Mouse (Mus musculus) brain, embryonic 14.5 days (tissue): ENCODE results near the gene Dnajb2. TPM values are rescaled to one million over a fixed set of nuclear protein-coding genes. Genes with fewer than 3 reads are reported as not detected.
A peak's percentile ranks its signal among the peaks of the same experiment; 100 is the strongest.

ENCODE experiments used
- DNase-seq: peaks from one replicate; pipeline ENCODE4 v3.0.0-alpha.2; 2011; ENCODE audit warnings: low read depth
- CTCF ChIP-seq: fragments of 200-500 bp; IDR thresholded peaks from 2 replicates; pipeline ENCODE4 v1.5.1; 2012; ENCODE audit warnings: inconsistent platforms, mild to moderate bottlenecking, moderate library complexity, borderline replicate concordance; ENCODE audit not compliant: insufficient read depth, insufficient read length; ENCODE audit errors: extremely low read depth
- POLR2A ChIP-seq: fragments of 200-500 bp; IDR thresholded peaks from 2 replicates; pipeline ENCODE4 v1.6.1; 2012; ENCODE audit warnings: mild to moderate bottlenecking, inconsistent platforms, borderline replicate concordance; ENCODE audit not compliant: poor library complexity, insufficient read depth, insufficient read length, severe bottlenecking; ENCODE audit errors: extremely low read depth
- polyA plus RNA-seq: library from polyadenylated mRNA; depleted of rRNA; stranded (reverse); fragments of >200 nt; gene quantifications from 2 replicates; pipeline ENCODE4 v1.2.3, GENCODE M21; 2012

The Dnajb2 gene
- polyA plus RNA-seq, 1 experiment = 53.3 TPM

- no peak for DNase-seq
- TF ChIP-seq CTCF = no peak
- TF ChIP-seq POLR2A = no peak
Observed at GRCm38 (mm10) chr1:75211141-75211708, 25.0 kb upstream of the Dnajb2 start.

GRCm38 (mm10) chr1:75212542-75212941 lies 23.7 kb upstream of the Dnajb2 start:
- DNase-seq = no peak
- TF ChIP-seq CTCF (no peak), POLR2A (no peak)

GRCm38 (mm10) chr1:75213096-75213495 lies 23.1 kb upstream of the Dnajb2 start:
- no peak for DNase-seq
- TF ChIP-seq POLR2A (no peak), CTCF (no peak)

DNA sequence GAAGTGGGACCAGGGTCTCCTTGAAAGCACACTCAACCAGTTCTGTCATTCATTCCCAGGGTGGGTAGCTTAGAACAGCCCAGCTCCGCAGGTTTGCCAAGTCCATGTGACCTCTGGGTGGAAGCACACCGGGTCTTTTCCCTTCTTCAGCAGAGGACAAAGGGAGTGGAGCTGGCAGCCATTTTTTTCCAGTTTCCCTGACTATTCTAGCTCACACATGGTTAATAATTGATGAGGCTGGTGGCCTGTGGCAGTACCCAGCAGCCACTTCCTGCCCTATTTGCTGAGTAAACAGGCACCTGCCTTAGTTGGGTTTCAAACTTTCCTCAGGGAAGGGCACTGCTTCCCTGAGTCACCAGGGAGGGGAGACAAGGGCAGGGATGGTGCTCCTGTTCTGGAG lies 21.8 kb upstream of the Dnajb2 start:
- TF ChIP-seq CTCF = no peak
- TF ChIP-seq POLR2A = no peak
- no peak for DNase-seq

DNA sequence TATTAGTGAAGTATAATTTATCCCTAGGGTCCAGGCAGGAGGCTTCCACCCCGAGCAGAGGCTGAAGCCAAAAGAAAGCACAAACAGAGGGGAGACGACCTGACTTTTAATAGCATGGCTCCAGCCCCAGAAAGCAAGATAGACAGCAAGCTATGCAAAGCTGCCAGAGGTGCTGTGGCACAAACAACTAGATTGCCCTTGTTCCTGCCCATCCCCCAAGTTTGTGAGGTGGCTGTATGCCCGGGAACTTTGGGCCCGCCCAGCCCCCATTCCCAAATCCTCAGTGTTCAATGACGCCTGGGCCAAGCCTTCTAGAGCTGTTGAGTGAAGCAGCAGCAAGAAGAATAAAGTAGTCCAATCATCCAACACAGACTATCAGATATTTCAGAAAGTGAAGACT lies 21.3 kb upstream of the Dnajb2 start:
- no peak for DNase-seq

GRCm38 (mm10) chr1:75215785-75216184 lies 20.4 kb upstream of the Dnajb2 start:
- no peak for TF ChIP-seq CTCF
- no peak for TF ChIP-seq POLR2A

More for the DNA sequence above, 21.3 kb upstream of the Dnajb2 start:
- TF ChIP-seq CTCF (no peak), POLR2A (no peak)

GRCm38 (mm10) chr1:75216797-75217585 lies 19.2 kb upstream of the Dnajb2 start:
- TF ChIP-seq CTCF (no peak), POLR2A (no peak)
- no peak for DNase-seq

More at GRCm38 (mm10) chr1:75215785-75216184, 20.4 kb upstream of the Dnajb2 start:
- no peak for DNase-seq

GRCm38 (mm10) chr1:75217893-75218226 lies 18.3 kb upstream of the Dnajb2 start:
- peak; percentile 21 for DNase-seq
- TF ChIP-seq POLR2A (no peak), CTCF (no peak)

GRCm38 (mm10) chr1:75218227-75219001 lies 17.8 kb upstream of the Dnajb2 start:
- TF ChIP-seq CTCF (no peak), POLR2A (no peak)
- DNase-seq = peak; percentile 76

DNA sequence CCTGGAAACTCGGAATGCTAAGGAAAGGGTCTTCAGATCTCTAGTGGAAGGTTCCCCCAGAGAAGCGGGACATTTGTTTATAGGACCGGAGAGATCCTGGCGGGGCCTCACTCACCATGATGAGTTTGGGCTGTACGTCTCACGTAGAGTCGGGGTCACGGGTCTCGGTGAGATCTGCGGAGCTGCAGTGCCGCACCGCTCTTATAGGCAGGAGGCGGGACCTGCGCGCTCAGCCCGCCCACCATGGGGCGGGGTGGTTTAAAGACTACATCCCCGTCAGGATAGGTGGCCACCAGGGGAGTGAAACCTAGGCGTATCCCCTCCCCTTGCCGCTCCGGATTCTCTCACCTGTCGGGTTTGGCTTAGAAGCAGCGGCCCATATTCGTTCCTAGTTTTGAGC lies 17.1 kb upstream of the Dnajb2 start:
- DNase-seq = peak; percentile 81
- TF ChIP-seq CTCF (no peak; the same call in 1 of the 2 replicates), POLR2A (no peak)

DNA sequence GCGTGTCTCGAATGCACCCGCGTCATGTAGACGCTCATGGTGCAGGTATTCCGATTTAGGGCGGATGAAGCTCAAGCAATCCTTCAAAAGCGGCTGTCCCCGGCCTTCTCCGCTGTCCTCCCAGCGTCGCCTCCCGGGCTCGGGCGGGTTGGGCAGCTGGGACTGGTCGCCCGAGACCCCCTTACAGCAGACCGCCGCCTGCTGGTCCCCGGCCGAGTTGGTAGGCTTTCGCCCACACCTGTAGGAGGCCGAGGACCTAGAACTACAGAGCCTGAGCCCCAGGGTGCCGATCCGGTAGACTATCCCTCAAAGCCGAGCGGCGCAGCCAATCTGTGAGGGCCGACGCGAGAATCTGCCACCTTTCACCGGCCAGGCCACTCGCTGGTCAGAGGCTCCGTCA lies 16.7 kb upstream of the Dnajb2 start, which contains the start of gene Tuba4a:
TSS of gene Tuba4a (minus strand) at position 335 of the 400 bp plus-strand sequence.
- DNase-seq = peak; percentile 39
- TF ChIP-seq CTCF = peak; percentile 30; the same call in 1 of the 2 replicates
- TF ChIP-seq POLR2A = no peak
